Mouse (Mus musculus) hematopoietic stem cell, adult 5-6 weeks (primary cell): Measurements from ENCODE around the gene Ccdc146. TPM values are rescaled to one million over a fixed set of nuclear protein-coding genes. Genes with fewer than 3 reads are reported as not detected.

ENCODE experiments used
- ATAC-seq, 2 experiments: fragments of 125-278 bp in 1 of 2; replicated peaks in 1 of 2; 2 replicates each; pipeline ENCODE4 v1.8.0; 2016 to 2017; ENCODE audit warnings: inconsistent platforms in 2 of 2, mild to moderate bottlenecking in 2 of 2, moderate number of reproducible peaks in 2 of 2, low read depth in 1 of 2, moderate TSS enrichment in 1 of 2; ENCODE audit not compliant: low FRiP score in 2 of 2, poor library complexity in 2 of 2, severe bottlenecking in 2 of 2, insufficient read depth in 1 of 2, low TSS enrichment in 1 of 2
- total RNA-seq: library from RNA; stranded (forward); fragments of 172-1452, 232-1000 nt; gene quantifications from 2 replicates; pipeline ENCODE4 v1.2.3, GENCODE M21; 2017

Gene Ccdc146
- total RNA-seq, result not detected in 2 replicates

GRCm38 (mm10) chr5:21424614-21425602 is at the start of gene Ccdc146, which contains the start of gene Fam185a:
TSS of gene Ccdc146 (minus strand) at chr5:21424677.
TSS of gene Fam185a (plus strand) at chr5:21424958.
- ATAC-seq, result peak; percentile 99 to 100

- ATAC-seq, result no peak
These were observed 43.6 kb upstream of the Ccdc146 start for GRCm38 (mm10) chr5:21468100-21468499.

GRCm38 (mm10) chr5:21467387-21467786 is 42.9 kb upstream of the Ccdc146 start:
- ATAC-seq, result no peak

DNA sequence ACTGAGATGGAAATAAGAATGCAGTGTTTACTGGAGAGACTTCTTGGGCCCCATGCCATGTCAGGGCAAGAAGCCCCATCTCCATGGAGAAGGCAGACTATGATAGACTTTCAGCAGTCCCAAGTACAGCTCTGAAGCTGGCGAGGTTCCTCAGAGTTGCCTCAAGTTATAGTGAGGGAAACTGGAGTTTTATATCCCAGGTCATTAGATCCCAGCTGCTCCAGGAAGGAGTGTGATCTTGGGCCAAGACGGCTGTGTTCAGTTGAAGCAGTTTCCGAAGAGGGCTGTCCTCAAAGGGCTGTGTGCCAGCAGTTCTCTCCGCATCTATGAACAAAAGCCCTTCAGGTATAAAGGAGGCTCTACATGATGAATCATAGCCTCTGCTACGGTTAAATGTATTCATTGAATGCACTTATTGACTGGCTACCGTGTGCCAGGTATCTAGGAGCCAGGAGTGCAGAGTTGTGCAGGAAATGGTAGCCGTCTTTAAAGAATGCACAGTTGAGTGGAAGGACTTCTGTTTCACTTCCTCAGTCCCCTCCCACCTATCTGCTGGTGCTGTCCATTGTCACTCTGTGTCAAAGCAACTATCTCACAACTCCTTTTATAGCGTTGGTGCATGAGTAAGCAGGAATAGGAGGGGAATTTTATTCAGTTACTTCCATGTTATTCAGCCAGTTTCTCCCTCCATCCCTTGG is 16.5 kb upstream of the Ccdc146 start:
- no peak for ATAC-seq

DNA sequence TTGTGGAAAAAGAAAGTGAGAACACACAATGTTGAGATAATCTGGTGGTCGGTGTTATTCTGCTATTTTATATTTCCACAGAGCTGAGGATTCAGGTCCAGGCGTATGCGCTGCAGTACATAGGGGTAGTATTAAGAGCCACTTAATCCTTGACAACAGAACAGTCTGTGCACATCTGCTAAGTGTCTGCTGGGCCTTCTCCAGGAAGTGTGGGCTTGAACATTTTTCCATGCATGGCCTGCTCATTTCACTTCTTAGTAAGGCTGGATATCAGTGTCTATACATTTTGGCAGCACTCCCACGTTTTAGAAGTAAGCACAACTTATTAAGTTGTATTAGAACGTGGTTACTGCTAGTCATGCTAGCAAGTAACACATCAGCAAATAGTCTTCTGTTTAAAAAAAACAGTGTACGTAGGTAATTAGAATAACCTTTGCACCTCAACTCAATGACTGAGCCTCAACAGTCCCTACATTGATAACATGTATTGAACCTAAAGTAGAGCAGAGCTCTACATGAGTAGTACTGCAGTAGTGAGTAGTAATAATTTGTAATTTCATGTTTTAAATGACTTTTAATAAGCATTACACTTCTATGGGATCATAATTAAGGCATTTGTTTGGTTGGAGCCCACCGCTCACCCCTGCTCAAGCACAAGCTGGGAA is 15.1 kb upstream of the Ccdc146 start:
- ATAC-seq, result no peak

DNA sequence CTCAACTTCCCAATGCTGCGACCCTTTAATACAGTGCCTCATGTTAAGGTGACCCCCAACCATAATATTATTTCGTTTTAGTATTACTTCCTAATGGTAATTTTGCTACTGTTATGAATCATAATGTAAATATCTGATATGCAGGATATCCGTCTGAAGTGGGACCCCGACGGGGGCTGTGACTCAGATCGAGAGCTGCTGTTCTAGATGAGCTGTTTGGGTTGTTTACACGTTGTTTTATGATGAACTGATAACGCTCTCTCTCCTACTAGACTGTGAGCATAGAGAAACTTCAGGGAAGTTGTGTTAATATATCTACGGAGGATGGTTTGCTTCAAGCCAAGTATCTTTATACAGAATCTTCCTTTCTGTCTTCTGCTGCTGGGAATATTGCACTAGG is 14.0 kb upstream of the Ccdc146 start:
- no peak for ATAC-seq

GRCm38 (mm10) chr5:21436471-21436975 is 12.0 kb upstream of the Ccdc146 start:
- no peak for ATAC-seq

GRCm38 (mm10) chr5:21434148-21434929 is 9.9 kb upstream of the Ccdc146 start:
- ATAC-seq, result no peak

DNA sequence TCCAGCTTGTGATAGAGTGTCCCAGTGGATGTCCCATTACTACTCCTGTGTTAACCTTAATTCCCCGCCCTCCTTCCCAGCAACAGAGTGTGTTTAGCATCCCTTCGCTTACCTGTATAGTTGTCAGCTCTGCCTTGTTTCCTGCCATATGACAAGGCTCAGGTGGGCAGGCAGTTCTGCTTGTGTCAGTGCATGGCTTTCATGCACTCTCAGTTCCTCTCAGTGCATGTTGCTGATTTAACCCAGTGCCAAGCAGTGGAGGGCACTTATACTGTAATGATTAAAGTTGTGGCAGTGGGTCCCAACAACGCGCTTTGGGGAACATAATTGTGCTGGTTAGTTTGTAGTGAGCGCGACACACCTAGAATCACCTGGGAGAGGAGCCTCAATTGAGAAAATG is 2.2 kb upstream of the Ccdc146 start:
- no peak for ATAC-seq

DNA sequence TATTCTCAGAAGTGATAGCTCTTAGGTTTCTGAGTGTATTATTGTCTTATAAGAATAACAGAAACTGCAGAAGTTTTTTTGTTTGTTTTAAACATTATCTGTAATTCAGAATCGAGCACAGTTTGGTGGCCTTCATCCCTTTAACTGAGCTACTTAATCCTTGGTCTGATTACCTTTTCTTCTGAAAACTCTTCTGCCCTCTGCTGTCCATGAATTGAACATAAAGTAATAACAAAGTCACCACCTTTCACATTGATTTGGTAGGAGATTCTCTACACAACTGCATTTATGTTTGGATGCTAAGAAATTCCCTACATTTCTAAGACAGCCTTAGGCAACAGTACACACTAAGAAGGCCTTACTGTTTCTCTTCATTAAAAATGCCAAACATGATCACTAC is 3.9 kb downstream of the Ccdc146 start:
- no peak for ATAC-seq

DNA sequence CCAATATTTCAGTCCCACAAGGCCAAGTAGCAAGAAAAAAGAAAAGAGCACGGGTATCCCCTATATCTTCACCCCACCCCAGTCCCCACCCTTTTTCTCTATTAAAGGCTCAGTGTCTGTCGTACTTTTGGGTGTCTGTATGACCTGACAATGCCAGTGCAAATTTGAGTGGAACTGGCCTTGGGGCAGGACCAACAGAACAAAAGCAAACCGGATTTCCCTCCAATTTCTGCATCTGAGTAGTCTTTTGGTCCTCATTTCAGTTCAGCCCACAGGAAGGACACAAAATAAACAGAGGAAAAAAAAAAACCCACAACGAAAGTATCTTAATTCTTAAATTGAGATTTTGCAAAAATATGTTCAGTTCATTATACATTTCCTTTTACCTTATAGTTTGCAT is 5.9 kb downstream of the Ccdc146 start:
- no peak for ATAC-seq

DNA sequence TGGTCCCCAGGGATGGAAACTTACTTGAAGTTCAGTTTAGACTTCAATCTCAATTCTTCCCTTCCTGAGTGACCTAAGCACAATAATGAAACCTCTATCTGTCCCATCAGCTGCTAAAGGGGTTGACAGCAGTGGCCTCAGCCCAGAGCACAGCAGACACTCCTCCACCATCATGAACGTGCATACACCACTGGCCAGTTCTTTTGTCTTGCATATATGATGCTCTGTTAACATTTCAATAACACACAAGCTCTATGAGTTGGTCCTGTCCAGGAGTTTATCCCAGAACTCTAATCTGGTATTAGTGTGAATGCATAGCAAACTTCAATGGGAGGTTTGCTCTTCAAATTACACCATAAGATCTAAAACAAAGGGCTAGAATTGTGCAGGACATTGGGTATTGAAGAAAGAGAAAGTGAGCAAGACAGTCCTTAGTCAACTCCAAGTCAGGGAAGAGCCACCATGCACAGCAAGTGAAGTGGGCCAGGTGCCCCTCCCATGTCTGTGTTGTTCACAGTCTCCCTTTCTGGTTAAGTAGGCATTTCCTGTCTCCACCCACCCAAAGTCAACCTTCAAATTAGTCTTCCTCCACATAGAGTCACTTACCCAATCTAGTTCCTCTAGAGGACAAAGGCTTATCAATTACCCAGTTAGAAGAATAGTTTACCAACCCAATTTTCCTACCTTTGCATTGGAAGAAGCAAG is 10.2 kb downstream of the Ccdc146 start:
- no peak for ATAC-seq

DNA sequence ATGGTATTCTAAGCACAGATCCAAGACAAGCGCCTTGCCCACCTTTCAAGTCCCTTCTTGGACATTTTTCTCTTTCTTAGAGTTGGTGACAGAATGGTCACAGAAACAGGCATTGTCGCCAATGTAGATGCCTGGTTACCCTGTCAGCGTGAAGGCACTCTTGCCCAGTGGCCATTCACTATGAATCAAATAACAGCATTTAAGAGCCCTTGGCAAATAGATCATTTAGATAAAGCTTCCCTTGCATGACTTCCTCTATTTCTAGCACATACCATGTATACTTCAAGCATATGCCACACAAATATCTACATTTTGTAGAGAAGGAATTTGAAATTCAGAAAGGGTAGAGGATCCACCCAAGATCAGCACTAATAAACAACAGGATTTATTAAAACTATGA is 11.2 kb downstream of the Ccdc146 start:
- ATAC-seq, result no peak

GRCm38 (mm10) chr5:21412056-21412455 is 12.4 kb downstream of the Ccdc146 start:
- ATAC-seq, result peak; percentile 66 to 77

DNA sequence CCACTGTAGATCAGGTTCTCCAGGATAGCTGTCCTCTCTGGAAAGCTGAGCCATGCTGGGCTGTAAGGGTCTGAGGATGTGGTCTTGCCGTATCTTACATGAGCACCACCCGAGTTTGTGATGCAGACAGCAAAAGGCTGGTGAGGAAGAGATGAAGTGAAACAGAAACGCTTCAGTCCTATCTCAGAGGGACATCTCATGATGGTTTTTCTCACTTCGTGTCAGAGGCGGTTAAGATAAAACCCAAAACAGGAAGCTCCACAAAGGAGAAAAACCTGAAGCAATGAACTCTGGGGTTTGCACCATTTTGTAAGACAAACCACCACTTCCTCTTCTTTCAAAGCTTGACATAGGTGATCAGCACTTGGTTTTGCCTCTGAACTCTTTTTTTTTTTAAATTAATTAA is 13.2 kb downstream of the Ccdc146 start:
- ATAC-seq, result peak; percentile 94 to 96

- ATAC-seq, result peak; percentile 94
These were observed 29.2 kb downstream of the Ccdc146 start for GRCm38 (mm10) chr5:21395205-21395840.
